Mouse (Mus musculus) G1E (cell line): ENCODE data around the gene Gm49380. TPM values are rescaled to one million over a fixed set of nuclear protein-coding genes. Genes with fewer than 3 reads are reported as not detected.

Experiments used
- ATAC-seq: 2 replicates; pipeline ENCODE4 v1.8.0; 2016; ENCODE audit warnings: mild to moderate bottlenecking; ENCODE audit not compliant: insufficient number of reproducible peaks, poor library complexity, low FRiP score, severe bottlenecking; ENCODE audit errors: extremely low read depth
- DNase-seq: peaks from one replicate; pipeline ENCODE4 v3.0.0; 2012; ENCODE audit warnings: low spot score
- H3K27me3 ChIP-seq: 2 replicates; pipeline ENCODE4 v1.6.1; 2012; ENCODE audit warnings: mild to moderate bottlenecking, low read length, inconsistent platforms; ENCODE audit not compliant: insufficient read depth
- H3K36me3 ChIP-seq: replicated peaks from 2 replicates; pipeline ENCODE3; 2012; ENCODE audit warnings: mild to moderate bottlenecking, inconsistent platforms
- H3K4me1 ChIP-seq: 2 replicates; pipeline ENCODE4 v1.6.1; 2012; ENCODE audit warnings: low read depth, low read length, inconsistent platforms, mixed read lengths; ENCODE audit not compliant: insufficient read depth
- H3K4me3 ChIP-seq: 2 replicates; pipeline ENCODE4 v1.5.1; 2012; ENCODE audit warnings: low read depth, mild to moderate bottlenecking, inconsistent platforms, low read length, moderate library complexity, mixed read lengths
- H3K9me3 ChIP-seq: replicated peaks from 2 replicates; pipeline ENCODE4 v1.6.1; 2012; ENCODE audit warnings: inconsistent platforms
- CTCF ChIP-seq: IDR thresholded peaks from 2 replicates; pipeline ENCODE4 v1.5.1; 2012; ENCODE audit warnings: low read depth, low read length, inconsistent platforms, mixed read lengths
- GATA1 ChIP-seq: IDR thresholded peaks from 2 replicates; pipeline ENCODE4 v1.6.1; 2012; ENCODE audit warnings: borderline replicate concordance, low read length, inconsistent platforms, mixed read lengths
- GATA2 ChIP-seq: IDR thresholded peaks from 2 replicates; pipeline ENCODE4 v1.6.1; 2012; ENCODE audit warnings: low read depth, low read length, inconsistent platforms, borderline replicate concordance
- POLR2AphosphoS5 ChIP-seq: IDR thresholded peaks from 2 replicates; pipeline ENCODE4 v1.6.1; 2012; ENCODE audit warnings: low read depth, low read length, inconsistent platforms; ENCODE audit not compliant: insufficient replicate concordance
- TAL1 ChIP-seq: conservative IDR thresholded peaks from 2 replicates; pipeline ENCODE4 v1.6.1; 2012; ENCODE audit warnings: low read depth, low read length, inconsistent platforms, mixed read lengths
- polyA plus RNA-seq: library from polyadenylated mRNA; stranded (reverse); fragments of >175 nt; gene quantifications from 2 replicates; pipeline ENCODE4 v1.2.3, GENCODE M21; 2012
- total RNA-seq, 2 experiments: library from RNA; stranded (forward) in 1 of 2; stranded (reverse) in 1 of 2; fragments of 200-1000 nt in 1 of 2; fragments of >200 nt in 1 of 2; fragmentation: Nextera tagmentation in 1 of 2; gene quantifications; 2 replicates each; pipeline ENCODE4 v1.2.3; 2014 to 2017

Gm49380 gene
- total and polyA plus RNA-seq, 3 experiments = 0.27 TPM; not detected in 2

DNA sequence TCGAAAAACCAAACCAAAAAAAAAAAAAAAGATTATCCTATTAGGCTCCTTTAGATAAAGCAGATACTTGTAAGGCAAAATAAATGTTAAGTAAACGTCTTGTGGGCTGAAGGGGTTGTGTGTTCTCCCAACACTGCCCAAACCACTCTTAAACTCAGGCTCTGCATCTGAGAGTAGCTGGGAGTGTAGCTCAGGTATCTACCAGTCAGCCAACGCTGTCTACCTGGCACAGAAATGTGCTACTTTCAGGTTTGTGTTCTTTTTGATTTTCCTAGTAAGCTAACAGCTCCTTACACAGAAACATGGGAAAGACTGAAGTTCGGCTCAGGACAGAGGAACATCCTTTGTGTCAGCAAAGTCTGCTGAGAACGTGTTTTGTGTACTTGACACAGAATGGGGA, 18.9 kb upstream of the Gm49380 start:
- Histone ChIP-seq H3K27me3 (peaks cover 85% of the 10 kb centered on the region), H3K4me3 (no peak overlapping the region)
- DNase-seq = no peak

DNA sequence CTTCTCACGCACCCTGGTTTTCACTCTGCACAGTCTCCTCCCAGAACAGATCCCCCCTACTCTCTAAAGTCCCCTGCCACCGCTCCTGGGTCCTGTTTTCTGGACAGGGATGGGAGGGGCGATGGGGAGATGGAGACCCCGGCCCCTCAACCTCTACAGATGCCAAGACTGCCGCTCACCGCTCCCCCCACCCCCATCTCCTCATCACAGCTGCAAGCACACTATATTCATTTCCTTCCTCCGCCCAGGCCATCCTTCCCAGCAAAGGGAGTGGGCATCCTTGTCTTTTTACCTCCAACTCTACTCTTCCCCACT, 17.9 kb upstream of the Gm49380 start:
- H3K4me1 ChIP-seq = peaks cover 34% of the 10 kb centered on the region

More for the DNA sequence above, 18.9 kb upstream of the Gm49380 start:
- no peaks in the 10 kb centered on the region for H3K9me3 ChIP-seq
- no peak for TF ChIP-seq CTCF
- no peak for TF ChIP-seq GATA1
- no peak for TF ChIP-seq GATA2
- no peak for TF ChIP-seq POLR2AphosphoS5
- TF ChIP-seq TAL1 = no peak
- H3K4me1 ChIP-seq = peaks cover 40% of the 10 kb centered on the region
- no peak for ATAC-seq
- no peaks in the 10 kb centered on the region for H3K36me3 ChIP-seq

DNA sequence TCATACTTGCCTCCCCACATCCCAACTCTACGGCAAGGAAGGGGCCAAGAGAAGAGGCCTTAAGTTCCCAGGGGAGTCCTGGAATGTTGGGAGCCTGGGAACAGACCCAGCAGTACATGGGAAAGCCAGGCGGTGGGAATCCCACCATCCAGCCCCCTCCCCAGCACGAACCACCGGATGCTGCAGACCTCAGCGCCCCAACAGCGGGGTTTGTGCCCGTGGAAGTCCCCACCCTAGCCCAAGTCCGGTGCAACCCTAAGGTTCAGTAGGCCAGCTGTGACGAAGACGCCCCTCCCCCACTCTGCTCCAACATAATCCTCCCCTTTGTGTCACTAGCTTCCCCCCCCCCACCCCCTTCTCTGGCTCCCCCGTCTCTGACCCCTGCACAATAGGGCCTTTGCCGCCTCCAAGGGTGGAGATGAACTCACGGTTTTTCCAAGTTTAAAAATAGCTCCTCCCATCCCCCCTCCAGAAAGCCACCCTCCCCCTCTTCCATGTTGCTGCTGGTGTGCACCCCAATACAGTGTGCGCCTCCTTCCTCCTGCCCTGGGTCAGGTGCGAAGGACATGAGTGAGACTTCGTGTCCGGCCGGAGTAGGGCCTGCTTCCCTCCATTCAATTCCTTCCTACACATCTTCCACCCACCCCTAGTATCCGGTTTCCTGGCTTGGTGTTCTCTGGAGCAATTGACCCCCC, 17.4 kb upstream of the Gm49380 start:
- Histone ChIP-seq H3K4me3 (no peak overlapping the region), H3K4me1 (peaks cover 35% of the 10 kb centered on the region), H3K9me3 (no peaks in the 10 kb centered on the region), H3K27me3 (peaks cover 70% of the 10 kb centered on the region), H3K36me3 (no peaks in the 10 kb centered on the region)
- DNase-seq = no peak
- no peak for ATAC-seq
- no peak for TF ChIP-seq CTCF
- no peak for TF ChIP-seq TAL1
- no peak for TF ChIP-seq POLR2AphosphoS5
- no peak for TF ChIP-seq GATA1
- TF ChIP-seq GATA2 = no peak

More for the DNA sequence above, 17.9 kb upstream of the Gm49380 start:
- Histone ChIP-seq H3K36me3 (no peaks in the 10 kb centered on the region), H3K27me3 (peaks cover 75% of the 10 kb centered on the region), H3K4me3 (no peak overlapping the region), H3K9me3 (no peaks in the 10 kb centered on the region)
- no peak for ATAC-seq
- no peak for DNase-seq
- no peak for TF ChIP-seq GATA1

DNA sequence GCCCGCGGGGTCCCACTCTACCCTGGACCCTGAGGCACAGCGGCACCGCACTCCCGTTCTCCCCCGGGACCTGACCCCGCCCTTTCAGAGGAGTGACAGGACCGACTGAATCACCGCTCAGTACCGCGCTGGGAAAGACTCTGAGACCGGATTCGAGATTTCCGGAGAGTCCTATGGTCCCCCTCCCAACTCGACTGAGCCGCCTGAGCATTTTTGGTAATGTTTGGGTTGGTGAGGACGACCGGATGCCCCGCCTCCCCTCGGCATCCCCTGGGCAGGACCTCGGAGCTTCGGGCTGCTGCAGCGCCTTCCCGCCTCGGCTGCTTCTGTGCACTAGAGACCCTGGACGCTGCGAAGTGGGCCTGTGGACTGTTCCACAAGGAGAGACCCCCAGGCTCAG, 16.7 kb upstream of the Gm49380 start:
- Histone ChIP-seq H3K4me1 (peaks cover 32% of the 10 kb centered on the region), H3K9me3 (no peaks in the 10 kb centered on the region), H3K4me3 (no peak overlapping the region; the same call in 1 of the 2 replicates), H3K27me3 (peaks cover 63% of the 10 kb centered on the region), H3K36me3 (no peaks in the 10 kb centered on the region)
- no peak for DNase-seq
- no peak for TF ChIP-seq GATA1
- TF ChIP-seq TAL1 = no peak
- TF ChIP-seq GATA2 = no peak
- no peak for TF ChIP-seq POLR2AphosphoS5
- no peak for TF ChIP-seq CTCF
- no peak for ATAC-seq

DNA sequence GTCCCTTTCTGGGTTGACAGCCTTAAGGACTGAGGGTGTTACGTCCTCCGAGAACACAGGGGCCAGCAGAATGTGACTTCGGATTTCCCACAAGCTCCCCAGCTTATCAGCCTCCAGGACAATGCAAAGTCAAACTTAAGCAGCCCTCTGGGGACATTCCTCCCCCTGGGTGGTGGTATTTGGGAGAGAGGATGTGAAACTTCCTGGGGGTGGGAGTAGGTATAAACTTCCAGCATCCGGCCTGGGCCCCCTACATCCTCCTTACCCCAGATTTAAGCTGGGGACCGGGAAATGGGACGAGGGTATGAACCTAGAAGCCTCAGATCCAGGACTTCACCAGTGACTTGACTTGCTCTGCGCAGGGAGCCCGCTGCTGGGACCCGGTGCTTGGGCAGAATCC, 16.3 kb upstream of the Gm49380 start:
- no peak for TF ChIP-seq POLR2AphosphoS5
- TF ChIP-seq GATA1 = no peak
- TF ChIP-seq GATA2 = no peak
- no peak for TF ChIP-seq CTCF
- no peak for TF ChIP-seq TAL1
- H3K4me1 ChIP-seq = peaks cover 30% of the 10 kb centered on the region
- ATAC-seq (no peak), DNase-seq (no peak)
- H3K36me3 ChIP-seq = no peaks in the 10 kb centered on the region
- H3K4me3 ChIP-seq = no peak overlapping the region; the same call in 1 of the 2 replicates
- H3K9me3 ChIP-seq = no peaks in the 10 kb centered on the region
- peaks cover 59% of the 10 kb centered on the region for H3K27me3 ChIP-seq

DNA sequence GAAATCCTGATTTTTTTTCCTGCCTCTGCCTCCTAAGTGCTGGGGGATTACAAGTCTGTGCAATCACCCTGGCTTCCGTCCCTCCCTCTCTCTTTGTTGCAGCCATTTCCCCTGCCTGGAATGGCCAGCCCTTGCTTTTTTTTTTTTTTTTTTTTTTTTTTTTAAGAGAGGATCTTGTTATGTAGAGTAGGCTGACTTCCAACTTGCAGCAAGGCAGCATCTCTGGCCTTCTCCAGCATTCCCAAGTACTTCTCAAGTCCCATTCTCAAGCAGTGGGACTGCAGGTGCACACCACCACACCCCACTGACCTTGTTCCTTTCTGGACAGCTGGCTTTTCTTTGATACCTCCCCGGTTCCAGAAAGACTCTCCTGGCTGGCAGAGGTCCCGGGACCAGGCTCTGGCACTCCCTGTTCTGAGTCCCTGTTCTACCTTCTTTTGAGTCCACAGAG, 14.1 kb upstream of the Gm49380 start:
- peaks cover 37% of the 10 kb centered on the region for H3K27me3 ChIP-seq
- H3K4me3 ChIP-seq = no peak overlapping the region
- H3K36me3 ChIP-seq = no peaks in the 10 kb centered on the region
- TF ChIP-seq POLR2AphosphoS5 (no peak), TAL1 (no peak), CTCF (no peak), GATA2 (no peak), GATA1 (no peak)
- no peaks in the 10 kb centered on the region for H3K9me3 ChIP-seq
- H3K4me1 ChIP-seq = peaks cover 23% of the 10 kb centered on the region
- no peak for DNase-seq
- no peak for ATAC-seq

DNA sequence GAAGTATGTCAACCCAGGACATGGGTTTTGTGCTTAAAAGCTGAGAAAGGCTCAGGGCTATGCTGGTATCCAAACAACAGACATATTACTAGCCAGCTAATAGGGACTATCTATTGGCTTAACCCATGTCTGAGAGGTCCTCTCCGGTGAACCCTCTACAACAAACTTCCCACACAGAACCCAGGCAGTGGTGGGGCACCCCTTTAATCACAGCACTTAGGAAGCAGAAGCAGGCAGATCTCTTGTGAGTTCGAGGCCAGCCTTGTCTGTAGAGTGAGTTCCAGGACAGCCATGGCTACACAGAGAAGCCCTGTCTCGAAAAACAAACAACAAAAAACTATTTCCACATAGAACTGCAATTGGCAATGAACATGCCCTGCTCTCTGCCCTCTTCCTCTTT, 13.4 kb upstream of the Gm49380 start:
- H3K4me1 ChIP-seq = peaks cover 23% of the 10 kb centered on the region
- ATAC-seq = no peak

More for the DNA sequence above, 13.4 kb upstream of the Gm49380 start:
- H3K4me3 ChIP-seq = no peak overlapping the region
- TF ChIP-seq GATA2 (no peak), POLR2AphosphoS5 (no peak), CTCF (no peak), TAL1 (no peak), GATA1 (no peak)
- H3K9me3 ChIP-seq = no peaks in the 10 kb centered on the region
- H3K27me3 ChIP-seq = peaks cover 34% of the 10 kb centered on the region
- no peaks in the 10 kb centered on the region for H3K36me3 ChIP-seq
- no peak for DNase-seq
